Mouse (Mus musculus): ENCODE measurements around the gene Fbxl7.

DNA sequence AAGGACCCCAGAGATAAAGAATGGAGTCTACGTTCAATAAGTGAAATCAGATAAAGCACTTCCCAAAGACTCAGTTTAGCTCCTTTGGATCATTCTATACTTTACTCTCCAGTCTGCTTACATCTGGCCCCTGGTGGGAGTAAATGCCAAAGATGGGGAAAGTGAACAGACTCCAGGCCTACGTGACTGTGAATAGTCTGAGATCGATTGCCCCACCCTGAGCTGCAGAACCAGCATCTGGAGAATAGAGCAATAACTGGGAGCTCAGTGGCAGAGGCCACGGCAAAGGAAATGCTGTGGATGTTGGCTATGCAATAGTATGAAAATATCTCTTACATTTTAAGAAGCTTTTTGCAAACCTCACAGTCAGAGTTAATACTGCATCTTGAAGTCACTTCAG, 394.4 kb downstream of the Fbxl7 start:
- TF ChIP-seq CTCF (IDR thresholded peaks at IDR 0.05; ENCODE audit: control insufficient read depth, insufficient read depth, low read length) (no peak), POLR2A (IDR thresholded peaks at IDR 0.05; ENCODE audit: borderline replicate concordance, control insufficient read depth, low read depth, low read length) (no peak)
